Mouse (Mus musculus) 3134 (cell line): ENCODE measurements around the gene Lhx2.

ENCODE experiments used
- DNase-seq: peaks from one replicate; pipeline ENCODE4 v3.0.0-alpha.2; 2011; ENCODE audit warnings: low spot score; ENCODE audit not compliant: insufficient read length; ENCODE audit errors: extremely low read depth

Lhx2 gene

GRCm38 (mm10) chr2:38397882-38398281 is 58.8 kb downstream of the Lhx2 start:
- DNase-seq = no peak

- DNase-seq = no peak
Measured at GRCm38 (mm10) chr2:38402611-38403010, 63.5 kb downstream of the Lhx2 start.

GRCm38 (mm10) chr2:38403231-38403630 is 64.2 kb downstream of the Lhx2 start:
- DNase-seq = no peak

GRCm38 (mm10) chr2:38404007-38404596 is 65.0 kb downstream of the Lhx2 start:
- DNase-seq = no peak

- no peak for DNase-seq
Measured at GRCm38 (mm10) chr2:38405356-38405755, 66.3 kb downstream of the Lhx2 start.

GRCm38 (mm10) chr2:38409309-38409708 is 70.2 kb downstream of the Lhx2 start:
- DNase-seq = no peak

- no peak for DNase-seq
Measured at GRCm38 (mm10) chr2:38410227-38410626, 71.1 kb downstream of the Lhx2 start.

GRCm38 (mm10) chr2:38412599-38413177 is 73.6 kb downstream of the Lhx2 start:
- no peak for DNase-seq

GRCm38 (mm10) chr2:38417970-38418369 is 78.9 kb downstream of the Lhx2 start:
- no peak for DNase-seq
